Mouse (Mus musculus) activated CD4-positive, CD25-positive, alpha-beta regulatory T cell (primary cell): ENCODE data around the gene Pdik1l. TPM values are rescaled to one million over a fixed set of nuclear protein-coding genes. Genes with fewer than 3 reads are reported as not detected.

Experiments used
- polyA plus RNA-seq, 2 experiments: library from polyadenylated mRNA; unstranded; fragments of 100-300 nt; shearing (Covaris generic); gene quantifications; one replicate each; pipeline ENCODE4 v1.2.1; 2017

Gene Pdik1l
- 10 to 100 TPM; 21.6 to 22.1 TPM for polyA plus RNA-seq

GRCm38 (mm10) chr4:134287575-134288025, at the start of gene Pdik1l:
TSS of gene Pdik1l (minus strand) at chr4:134287895.

GRCm38 (mm10) chr4:134314876-134315275, 27.2 kb upstream of the Pdik1l start, which contains the start of gene Trim63:
TSS of gene Trim63 (plus strand) at chr4:134315120.

GRCm38 (mm10) chr4:134253722-134254324, 33.9 kb downstream of the Pdik1l start, which contains the start of gene Grrp1:
TSS of gene Grrp1 (minus strand) at chr4:134254106.

GRCm38 (mm10) chr4:134246719-134247258, 40.9 kb downstream of the Pdik1l start, which contains the start of gene Gm30191:
TSS of gene Gm30191 (plus strand) at chr4:134246935.

GRCm38 (mm10) chr4:134245148-134245843, 42.4 kb downstream of the Pdik1l start, which contains the start of gene Zfp593:
TSS of gene Zfp593 (minus strand) at chr4:134245592.

GRCm38 (mm10) chr4:134243516-134244250, 44.0 kb downstream of the Pdik1l start, which contains the start of gene E130218I03Rik:
TSS of gene E130218I03Rik (plus strand) at chr4:134243662.

GRCm38 (mm10) chr4:134238279-134238651, 49.4 kb downstream of the Pdik1l start, which contains the start of gene Cnksr1:
TSS of gene Cnksr1 (minus strand) at chr4:134238399.

GRCm38 (mm10) chr4:134227194-134227593, 60.5 kb downstream of the Pdik1l start, which contains the start of gene Catsper4:
TSS of gene Catsper4 (minus strand) at chr4:134227383.

Other genes starting within 250 kb of the Pdik1l start
- 1 to 10 TPM; 1.4 to 1.9 TPM for gene Zfp683, start 234.1 kb downstream of the Pdik1l start, polyA plus RNA-seq
- 10 to 100 TPM; 18.4 to 30.3 TPM for gene Crybg2, start 227.1 kb downstream of the Pdik1l start, polyA plus RNA-seq
- gene Cd52, start 192.8 kb downstream of the Pdik1l start, polyA plus RNA-seq, result 1,000 to 10,000 TPM; 3,692 to 4,204 TPM
- 10 to 100 TPM; 49.3 to 59.8 TPM for gene Ubxn11, start 185.3 kb downstream of the Pdik1l start, polyA plus RNA-seq
- gene Sh3bgrl3, start 159.1 kb downstream of the Pdik1l start, polyA plus RNA-seq, result 1,000 to 10,000 TPM; 1,591 to 1,837 TPM
- 10 to 100 TPM; 56.4 to 68.4 TPM for gene Cep85, start 100.8 kb downstream of the Pdik1l start, polyA plus RNA-seq
- not detected for gene Gm7534, start 84.9 kb downstream of the Pdik1l start, polyA plus RNA-seq
- gene Catsper4, start 60.5 kb downstream of the Pdik1l start, polyA plus RNA-seq, result not detected
- under 1 TPM in 1 of 2 experiments, not detected in 1; 0.53 TPM for gene Cnksr1, start 49.5 kb downstream of the Pdik1l start, polyA plus RNA-seq
- gene E130218I03Rik, start 44.2 kb downstream of the Pdik1l start, polyA plus RNA-seq, result 1 to 10 TPM; 4.5 to 8.3 TPM
- 10 to 100 TPM; 16.5 to 19.2 TPM for gene Zfp593, start 42.3 kb downstream of the Pdik1l start, polyA plus RNA-seq
- not detected for gene Gm30191, start 41.0 kb downstream of the Pdik1l start, polyA plus RNA-seq
- not detected for gene Grrp1, start 33.8 kb downstream of the Pdik1l start, polyA plus RNA-seq
- gene Trim63, start 27.2 kb upstream of the Pdik1l start, polyA plus RNA-seq, result not detected
- gene Slc30a2, start 55.3 kb upstream of the Pdik1l start, polyA plus RNA-seq, result under 1 TPM; 0.39 TPM
- 1 to 10 TPM in 1 of 2 experiments, under 1 TPM in 1; 0.68 to 1.3 TPM for gene Extl1, start 96.0 kb upstream of the Pdik1l start, polyA plus RNA-seq
- under 1 TPM; 0.22 to 0.99 TPM for gene Pafah2, start 108.4 kb upstream of the Pdik1l start, polyA plus RNA-seq
- gene Stmn1, start 180.4 kb upstream of the Pdik1l start, polyA plus RNA-seq, result 100 to 1,000 TPM; 186 to 210 TPM
- gene Paqr7, start 208.8 kb upstream of the Pdik1l start, polyA plus RNA-seq, result 10 to 100 TPM; 21.1 to 21.6 TPM
- gene Aunip, start 223.1 kb upstream of the Pdik1l start, polyA plus RNA-seq, result 1 to 10 TPM; 1.4 to 2.6 TPM
- 100 to 1,000 TPM in 1 of 2 experiments, 10 to 100 TPM in 1; 91.7 to 130 TPM for gene Mtfr1l, start 247.5 kb upstream of the Pdik1l start, polyA plus RNA-seq